Mouse (Mus musculus) heart, adult 2 months (tissue): ENCODE data around the gene Morn3. TPM values are rescaled to one million over a fixed set of nuclear protein-coding genes. Genes with fewer than 3 reads are reported as not detected.
A peak's percentile ranks its signal among the peaks of the same experiment; 100 is the strongest.

Experiments
- DNase-seq, 2 experiments: peaks; one replicate each; pipeline ENCODE4 v3.0.0; 2021
- H3K27ac ChIP-seq: fragments of 200-600 bp; 2 replicates; pipeline ENCODE4 v1.8.1; 2022
- H3K27me3 ChIP-seq: fragments of 200-500 bp; 2 replicates; pipeline ENCODE4 v1.6.1; 2012; ENCODE audit warnings: mild to moderate bottlenecking, low read length, inconsistent platforms, mixed read lengths; ENCODE audit not compliant: control insufficient read depth, insufficient read depth
- H3K36me3 ChIP-seq: fragments of 200-500 bp; 2 replicates; pipeline ENCODE4 v1.6.1; 2012; ENCODE audit warnings: low read length, inconsistent platforms; ENCODE audit not compliant: control insufficient read depth, insufficient read depth
- H3K4me1 ChIP-seq: fragments of 200-500 bp; 2 replicates; pipeline ENCODE4 v1.6.1; 2011; ENCODE audit warnings: low read length; ENCODE audit not compliant: control insufficient read depth, insufficient read depth
- H3K4me3 ChIP-seq: fragments of 200-600 bp; 2 replicates; pipeline ENCODE4 v1.8.1; 2022
- H3K79me2 ChIP-seq: fragments of 200-500 bp; replicated peaks from 2 replicates; pipeline ENCODE4 v1.6.1; 2012; ENCODE audit warnings: mild to moderate bottlenecking, inconsistent platforms, low read length, moderate library complexity, mixed read lengths; ENCODE audit not compliant: control insufficient read depth, insufficient read depth
- H3K9ac ChIP-seq: fragments of 200-500 bp; 2 replicates; pipeline ENCODE4 v1.6.1; 2012; ENCODE audit warnings: low read depth, mild to moderate bottlenecking, control low read depth, inconsistent platforms, low read length, mixed read lengths
- CTCF ChIP-seq: fragments of 200-600 bp; IDR thresholded peaks from 2 replicates; pipeline ENCODE4 v1.8.1; 2022; ENCODE audit warnings: antibody characterized with exemption, mild to moderate bottlenecking, moderate library complexity
- EP300 ChIP-seq: fragments of 200-500 bp; IDR thresholded peaks from 2 replicates; pipeline ENCODE4 v1.6.1; 2011; ENCODE audit warnings: low read depth, low read length, control low read depth; ENCODE audit not compliant: insufficient read depth
- POLR2A ChIP-seq: fragments of 200-500 bp; IDR thresholded peaks from 2 replicates; pipeline ENCODE4 v1.6.1; 2011; ENCODE audit warnings: mild to moderate bottlenecking, low read depth, low read length, control low read depth; ENCODE audit not compliant: insufficient read depth
- WGBS: fragments of 180-500 bp; shearing (Covaris S2); methylation state at CpG from one replicate; pipeline ENCODE4 v1.1.7; 2018; 5-methylcytosine and 5-hydroxymethylcytosine counted together
- intact Hi-C: fragments of 180-260 bp; cut with DNase I; formaldehyde crosslinking; loops from one replicate; pipeline ENCODE4 v1.15.1; 2025
- polyA plus RNA-seq: library from polyadenylated mRNA; depleted of rRNA; stranded (reverse); fragments of >200 nt; gene quantifications from 2 replicates; pipeline ENCODE4 v1.2.3, GENCODE M21; 2012
- total RNA-seq, 2 experiments: library from RNA; stranded (reverse); gene quantifications; 2 replicates each; pipeline ENCODE4 v1.2.3; 2021

Gene Morn3
- total and polyA plus RNA-seq, 3 experiments, result not detected

- Histone ChIP-seq H3K9ac (peak overlapping the region; percentile 96), H3K36me3 (no peaks in the 10 kb centered on the region), H3K4me3 (peak overlapping the region; percentile 99), H3K27ac (peak overlapping the region; percentile 81), H3K79me2 (peaks cover 3% of the 10 kb centered on the region; the same call in 1 of the 2 replicates), H3K27me3 (no peaks in the 10 kb centered on the region), H3K4me1 (peaks cover 8% of the 10 kb centered on the region)
- TF ChIP-seq POLR2A (no peak), CTCF (no peak), EP300 (no peak)
- DNase-seq, result peak; percentile 34 to 40
- 2% methylated on average over 35 of the region's 35 CpGs for WGBS
- intact Hi-C loops, result loop anchor here (5.0 kb wide), 1 partner anchor 151 kb away; no protein-coding TSS in a partner anchor
Measured at GRCm38 (mm10) chr5:123076419-123077281, 29.8 kb upstream of the Morn3 start.

- WGBS, result 3% methylated on average over 45 of the region's 45 CpGs
- Histone ChIP-seq H3K36me3 (no peaks in the 10 kb centered on the region), H3K27ac (peak overlapping the region; percentile 81), H3K79me2 (peaks cover 3% of the 10 kb centered on the region; the same call in 1 of the 2 replicates), H3K4me1 (peaks cover 8% of the 10 kb centered on the region), H3K4me3 (peak overlapping the region; percentile 99), H3K9ac (peak overlapping the region; percentile 96), H3K27me3 (no peaks in the 10 kb centered on the region)
- DNase-seq, result peak; percentile 96 to 99
- TF ChIP-seq CTCF, result no peak
- 0 out of 2 replicates have a peak, but pooled peaks have one; percentile 17 for TF ChIP-seq EP300
- peak; percentile 81 for TF ChIP-seq POLR2A
- intact Hi-C loops, result loop anchor here (5.0 kb wide), 1 partner anchor 152 kb away; no protein-coding TSS in a partner anchor
Measured at GRCm38 (mm10) chr5:123075576-123076418, 29.0 kb upstream of the Morn3 start.

- WGBS, result 91% methylated on average over 2 of the region's 2 CpGs
- DNase-seq, result no peak
- no peaks in the 10 kb centered on the region for H3K79me2 ChIP-seq
- H3K9ac ChIP-seq, result no peak overlapping the region
- H3K27me3 ChIP-seq, result no peaks in the 10 kb centered on the region
- TF ChIP-seq CTCF (no peak), EP300 (no peak), POLR2A (no peak)
- H3K27ac ChIP-seq, result no peak overlapping the region
- H3K36me3 ChIP-seq, result no peaks in the 10 kb centered on the region
- intact Hi-C loops, result no loop called here
- H3K4me1 ChIP-seq, result peaks cover 4% of the 10 kb centered on the region
- no peak overlapping the region for H3K4me3 ChIP-seq
Measured at GRCm38 (mm10) chr5:123068714-123069113, 21.9 kb upstream of the Morn3 start.

GRCm38 (mm10) chr5:123068115-123068514 lies 21.3 kb upstream of the Morn3 start, which contains the start of gene Tmem120b:
TSS of gene Tmem120b (plus strand) at chr5:123068415.
- no peaks in the 10 kb centered on the region for H3K79me2 ChIP-seq
- H3K4me1 ChIP-seq, result peaks cover 4% of the 10 kb centered on the region
- no peak within 1 kb of the TSS for H3K4me3 ChIP-seq
- H3K36me3 ChIP-seq, result no peaks in the 10 kb centered on the region
- no peak within 1 kb of the TSS for H3K9ac ChIP-seq
- intact Hi-C loops, result no loop called here
- 81% methylated on average over 12 of the region's 12 CpGs for WGBS
- H3K27me3 ChIP-seq, result no peaks in the 10 kb centered on the region
- H3K27ac ChIP-seq, result peak within 1 kb of the TSS; percentile 64
- no peak for DNase-seq
- TF ChIP-seq EP300, result no peak
- TF ChIP-seq CTCF, result no peak
- TF ChIP-seq POLR2A, result no peak

- no peaks in the 10 kb centered on the region for H3K27me3 ChIP-seq
- peak; percentile 61 for TF ChIP-seq CTCF
- TF ChIP-seq POLR2A, result no peak
- TF ChIP-seq EP300, result peak; percentile 57; the same call in 1 of the 2 replicates
- no peak overlapping the region for H3K9ac ChIP-seq
- intact Hi-C loops, result no loop called here
- peak in 1 of 2 experiments; percentile 54 for DNase-seq
- 6% methylated on average over 6 of the region's 6 CpGs for WGBS
- H3K79me2 ChIP-seq, result no peaks in the 10 kb centered on the region
- peaks cover 4% of the 10 kb centered on the region for H3K4me1 ChIP-seq
- peak overlapping the region; percentile 64 for H3K27ac ChIP-seq
- H3K4me3 ChIP-seq, result no peak overlapping the region
- H3K36me3 ChIP-seq, result no peaks in the 10 kb centered on the region
Measured at GRCm38 (mm10) chr5:123067395-123067995, 20.7 kb upstream of the Morn3 start.
